Mouse (Mus musculus): Measurements from ENCODE around the gene Ppp1r36. TPM values are rescaled to one million over a fixed set of nuclear protein-coding genes. Genes with fewer than 3 reads are reported as not detected.

Ppp1r36 gene
- total RNA-seq, 2 experiments from 2014 or later = not detected

DNA sequence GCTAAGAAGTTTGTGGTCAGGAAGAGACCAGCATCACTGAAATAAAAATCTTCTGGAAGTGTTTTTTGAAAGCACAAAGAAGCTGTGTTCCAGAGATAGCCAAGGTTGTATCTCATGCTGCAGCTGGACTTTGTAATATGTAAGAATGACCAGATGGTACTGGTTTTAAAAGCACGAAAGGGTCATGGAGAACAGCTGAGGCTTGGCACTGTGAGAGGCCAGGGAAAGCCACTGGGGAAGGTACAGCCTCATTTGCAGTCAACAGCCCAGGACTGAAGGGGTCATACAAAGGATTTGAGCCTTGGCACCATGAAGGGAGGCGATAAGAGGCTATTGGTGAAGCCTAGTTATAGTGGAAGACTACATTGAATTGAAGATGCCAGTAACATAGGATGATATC is 65.1 kb downstream of the Ppp1r36 start:
- no peak for ATAC-seq (replicated peaks; ENCODE audit: low FRiP score, poor library complexity, severe bottlenecking)

DNA sequence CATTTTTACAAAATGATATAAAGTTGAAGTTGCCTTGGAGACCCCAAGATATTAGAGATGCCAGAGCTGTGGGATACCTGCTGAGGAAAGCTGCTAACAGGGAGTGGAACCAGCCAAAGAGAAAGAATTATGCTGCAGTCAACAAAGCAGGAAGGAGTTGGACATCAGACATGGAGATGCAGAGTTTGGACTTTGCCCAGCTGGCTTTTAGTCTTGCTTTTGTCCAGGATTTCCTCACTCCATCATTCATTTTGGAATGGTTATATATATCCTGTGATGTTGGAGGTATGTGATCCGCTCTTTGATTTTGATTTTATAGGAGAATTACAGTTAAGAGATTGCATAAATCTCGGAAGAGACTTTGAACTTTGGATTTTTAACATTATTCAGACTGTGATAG is 65.6 kb downstream of the Ppp1r36 start:
- no peak for ATAC-seq (replicated peaks; ENCODE audit: low FRiP score, poor library complexity, severe bottlenecking)

DNA sequence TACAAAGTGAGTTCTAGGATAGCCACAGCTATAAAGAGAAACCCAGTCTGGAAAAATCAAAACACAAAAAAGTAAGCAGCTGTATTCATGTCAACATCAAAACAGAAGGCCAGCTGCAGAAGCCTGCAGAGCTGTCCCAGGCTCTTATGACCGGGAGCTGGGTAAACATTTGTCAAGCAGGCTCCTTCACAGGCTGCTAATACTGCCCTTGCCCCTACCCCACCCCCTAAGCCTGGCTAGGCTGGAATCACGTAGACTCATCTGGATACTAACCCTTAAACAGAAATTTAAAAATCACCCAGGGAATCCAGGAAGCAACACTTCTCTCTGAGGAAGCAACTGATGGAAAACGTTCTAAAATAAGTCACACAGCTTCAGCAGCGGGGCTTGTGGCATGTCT is 67.5 kb downstream of the Ppp1r36 start:
- no peak for ATAC-seq (replicated peaks; ENCODE audit: low FRiP score, poor library complexity, severe bottlenecking)

DNA sequence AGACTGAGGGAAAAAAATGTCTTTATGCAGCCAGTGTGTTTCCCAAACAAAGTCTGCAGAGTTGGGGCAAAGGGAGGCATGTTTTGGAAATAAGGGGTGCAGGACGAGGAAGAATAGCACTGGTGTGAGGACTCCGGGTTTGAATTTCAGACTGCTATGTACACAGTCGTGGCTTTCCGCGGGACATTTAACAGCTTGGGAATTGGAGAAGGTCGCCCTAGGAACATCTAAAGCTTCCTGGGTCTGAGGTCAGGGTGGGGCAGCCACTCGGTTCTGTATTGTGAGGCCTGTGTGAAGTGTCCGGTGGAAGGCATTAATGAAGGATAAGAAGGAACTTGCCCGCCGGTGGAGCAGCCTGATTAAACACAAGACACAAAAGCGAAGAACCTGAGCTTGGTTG is 68.0 kb downstream of the Ppp1r36 start:
- ATAC-seq (replicated peaks; ENCODE audit: low FRiP score, poor library complexity, severe bottlenecking) = no peak

DNA sequence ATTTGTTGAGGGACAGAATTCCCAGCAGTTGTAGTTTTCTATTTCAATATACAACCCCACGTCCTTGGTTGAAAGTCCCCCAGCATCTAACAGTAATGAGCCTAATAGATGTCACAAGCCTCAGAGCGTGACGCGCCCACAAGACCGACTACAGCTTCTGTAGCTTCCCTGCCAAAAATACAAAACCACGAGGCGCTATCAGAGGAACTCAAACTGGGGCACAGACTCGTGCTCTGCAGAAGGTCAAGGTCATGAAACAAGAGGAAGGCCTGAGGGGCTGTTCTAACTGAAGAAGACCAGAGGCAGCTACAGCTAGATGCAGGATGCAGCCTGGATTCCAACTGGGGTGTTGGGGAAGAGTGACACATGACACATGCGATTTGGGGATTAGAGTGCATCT is 69.6 kb downstream of the Ppp1r36 start:
- no peak for ATAC-seq (replicated peaks; ENCODE audit: low FRiP score, poor library complexity, severe bottlenecking)

Other genes starting within 250 kb of the Ppp1r36 start
- gene Esr2, start 240.3 kb upstream of the Ppp1r36 start, total RNA-seq (2015; ENCODE audit: low replicate concordance) = not detected in 2 replicates
- gene Esr2, start 240.3 kb upstream of the Ppp1r36 start, total RNA-seq (2017; ENCODE audit: low replicate concordance) = not detected in 2 replicates
- not detected in 2 replicates for gene Tex21, start 170.8 kb upstream of the Ppp1r36 start, total RNA-seq (2015; ENCODE audit: low replicate concordance)
- gene Tex21, start 170.8 kb upstream of the Ppp1r36 start, total RNA-seq (2017; ENCODE audit: low replicate concordance) = 2.0 TPM in 1 of 2 replicates, not detected in the other
- 16.9 and 46.1 TPM in 2 replicates for gene Mthfd1, start 162.2 kb upstream of the Ppp1r36 start, total RNA-seq (2015; ENCODE audit: low replicate concordance)
- 37.9 and 42.3 TPM in 2 replicates for gene Mthfd1, start 162.2 kb upstream of the Ppp1r36 start, total RNA-seq (2017; ENCODE audit: low replicate concordance)
- gene Akap5, start 92.6 kb upstream of the Ppp1r36 start, total RNA-seq (2015; ENCODE audit: low replicate concordance) = 0.38 TPM in 1 of 2 replicates, not detected in the other
- 0.28 TPM in 1 of 2 replicates, not detected in the other for gene Akap5, start 92.6 kb upstream of the Ppp1r36 start, total RNA-seq (2017; ENCODE audit: low replicate concordance)
- 6.1 and 19.2 TPM in 2 replicates for gene Zbtb25, start 47.9 kb upstream of the Ppp1r36 start, total RNA-seq (2015; ENCODE audit: low replicate concordance)
- gene Zbtb25, start 47.9 kb upstream of the Ppp1r36 start, total RNA-seq (2017; ENCODE audit: low replicate concordance) = 1.3 and 4.6 TPM in 2 replicates
- gene Zbtb1, start 47.3 kb upstream of the Ppp1r36 start, total RNA-seq (2015; ENCODE audit: low replicate concordance) = 4.6 and 4.8 TPM in 2 replicates
- 4.0 and 5.6 TPM in 2 replicates for gene Zbtb1, start 47.3 kb upstream of the Ppp1r36 start, total RNA-seq (2017; ENCODE audit: low replicate concordance)
- gene Hspa2, start 13.4 kb upstream of the Ppp1r36 start, total RNA-seq (2015; ENCODE audit: low replicate concordance) = 0.42 and 4.4 TPM in 2 replicates
- gene Hspa2, start 13.4 kb upstream of the Ppp1r36 start, total RNA-seq (2017; ENCODE audit: low replicate concordance) = 0.68 and 1.8 TPM in 2 replicates
- 6.1 TPM in 2 replicates for gene Plekhg3, start 113.4 kb downstream of the Ppp1r36 start, total RNA-seq (2015; ENCODE audit: low replicate concordance)
- 5.0 and 7.3 TPM in 2 replicates for gene Plekhg3, start 113.4 kb downstream of the Ppp1r36 start, total RNA-seq (2017; ENCODE audit: low replicate concordance)

Data from erythroblast, adult 5-6 weeks (primary cell).